Mouse (Mus musculus): ENCODE measurements around the gene Gbf1. TPM values are rescaled to one million over a fixed set of nuclear protein-coding genes. Genes with fewer than 3 reads are reported as not detected.
A peak's percentile ranks its signal among the peaks of the same experiment; 100 is the strongest.

The Gbf1 gene
- polyA plus RNA-seq, 1 experiment = 348 TPM

GRCm38 (mm10) chr19:46296938-46297337 is 144.6 kb downstream of the Gbf1 start:
- H3K27ac ChIP-seq (ENCODE audit: insufficient read depth, low read depth, low read length) = no peak overlapping the region
- TF ChIP-seq POLR2A (IDR thresholded peaks at IDR 0.05; ENCODE audit: insufficient read depth, low read depth, low read length) (no peak), CTCF (IDR thresholded peaks at IDR 0.05; ENCODE audit: insufficient read depth, low read depth, low read length) (no peak)
- H3K4me3 ChIP-seq (ENCODE audit: insufficient read depth, low read depth, low read length) = no peak overlapping the region
- 83% methylated on average over 4 of the region's 4 CpGs for WGBS
- H3K4me1 ChIP-seq (ENCODE audit: control insufficient read depth, insufficient read depth, low read length) = no peaks in the 10 kb centered on the region

- Histone ChIP-seq H3K4me3 (ENCODE audit: insufficient read depth, low read depth, low read length) (no peak overlapping the region), H3K4me1 (ENCODE audit: control insufficient read depth, insufficient read depth, low read length) (peaks cover 13% of the 10 kb centered on the region), H3K27ac (ENCODE audit: insufficient read depth, low read depth, low read length) (no peak overlapping the region)
- TF ChIP-seq CTCF (IDR thresholded peaks at IDR 0.05; ENCODE audit: insufficient read depth, low read depth, low read length) = no peak
- no peak for TF ChIP-seq POLR2A (IDR thresholded peaks at IDR 0.05; ENCODE audit: insufficient read depth, low read depth, low read length)
- 45% methylated on average over 8 of the region's 8 CpGs for WGBS
These were observed 148.2 kb downstream of the Gbf1 start for GRCm38 (mm10) chr19:46300294-46301045.

GRCm38 (mm10) chr19:46302551-46302950 is 150.2 kb downstream of the Gbf1 start:
- H3K4me1 ChIP-seq (ENCODE audit: control insufficient read depth, insufficient read depth, low read length) = peaks cover 18% of the 10 kb centered on the region
- no peak overlapping the region for H3K27ac ChIP-seq (ENCODE audit: insufficient read depth, low read depth, low read length)
- no peak for TF ChIP-seq POLR2A (IDR thresholded peaks at IDR 0.05; ENCODE audit: insufficient read depth, low read depth, low read length)
- no peak for TF ChIP-seq CTCF (IDR thresholded peaks at IDR 0.05; ENCODE audit: insufficient read depth, low read depth, low read length)
- whole genome bisulfite sequencing = 87% methylated on average over 4 of the region's 4 CpGs
- no peak overlapping the region for H3K4me3 ChIP-seq (ENCODE audit: insufficient read depth, low read depth, low read length)

DNA sequence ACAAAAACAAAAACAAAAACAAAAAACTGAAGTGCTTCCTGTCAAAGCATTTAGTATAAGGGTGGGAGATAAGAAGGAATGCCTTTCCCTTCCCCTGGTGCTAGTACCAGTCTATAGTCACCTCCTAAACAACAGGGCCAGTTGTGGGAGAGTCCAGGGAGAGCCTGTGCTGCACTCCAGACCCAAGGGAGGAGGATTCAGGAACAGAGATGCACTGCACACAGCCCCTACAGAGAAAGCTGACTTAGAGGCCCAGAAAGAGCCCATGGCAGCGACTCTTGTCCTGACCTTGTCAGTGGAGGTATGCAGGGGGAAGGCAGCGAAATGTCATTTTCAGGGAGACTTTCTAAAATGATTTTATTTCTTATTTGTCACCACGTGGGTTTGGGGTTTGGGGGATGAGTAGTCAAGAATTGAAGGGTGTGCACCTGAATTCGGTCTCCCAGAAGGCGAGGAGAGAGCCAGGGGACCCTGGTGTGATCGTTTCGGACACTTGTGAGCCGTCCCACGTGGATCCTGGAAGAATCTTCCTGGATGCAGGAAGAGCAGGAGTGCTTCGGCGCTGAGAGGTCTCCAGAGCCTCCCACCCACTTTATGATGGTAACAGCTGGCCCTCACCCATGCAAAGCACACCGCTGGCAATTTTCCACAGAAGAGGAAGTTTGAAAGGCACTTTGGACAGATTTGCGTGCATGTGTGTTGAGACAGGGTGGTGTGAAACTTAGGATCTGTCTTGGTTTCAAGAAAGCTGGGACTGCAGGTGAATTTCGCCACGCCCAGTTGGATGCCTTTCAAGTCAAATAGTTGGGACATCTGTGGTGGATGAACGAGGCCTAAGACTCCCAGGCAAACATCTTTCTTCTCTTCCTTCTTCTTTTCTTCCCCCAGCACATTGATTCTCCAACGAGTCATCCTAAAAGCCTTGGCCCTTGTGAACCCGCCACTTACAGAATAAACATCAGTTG is 151.2 kb downstream of the Gbf1 start:
- no peak overlapping the region for H3K4me3 ChIP-seq (ENCODE audit: insufficient read depth, low read depth, low read length)
- TF ChIP-seq CTCF (IDR thresholded peaks at IDR 0.05; ENCODE audit: insufficient read depth, low read depth, low read length) (no peak), POLR2A (IDR thresholded peaks at IDR 0.05; ENCODE audit: insufficient read depth, low read depth, low read length) (no peak)
- H3K4me1 ChIP-seq (ENCODE audit: control insufficient read depth, insufficient read depth, low read length) = peaks cover 19% of the 10 kb centered on the region
- WGBS = 60% methylated on average over 18 of the region's 18 CpGs
- H3K27ac ChIP-seq (ENCODE audit: insufficient read depth, low read depth, low read length) = no peak overlapping the region

- TF ChIP-seq CTCF (IDR thresholded peaks at IDR 0.05; ENCODE audit: insufficient read depth, low read depth, low read length) (peak; percentile 82), POLR2A (IDR thresholded peaks at IDR 0.05; ENCODE audit: insufficient read depth, low read depth, low read length) (0 out of 2 replicates have a peak, but pooled peaks have one; percentile 14)
- Histone ChIP-seq H3K4me3 (ENCODE audit: insufficient read depth, low read depth, low read length) (peak within 1 kb of the TSS; percentile 57), H3K27ac (ENCODE audit: insufficient read depth, low read depth, low read length) (no peak within 1 kb of the TSS), H3K4me1 (ENCODE audit: control insufficient read depth, insufficient read depth, low read length) (peaks cover 24% of the 10 kb centered on the region)
- under 1% methylated on average over 39 of the region's 39 CpGs for WGBS
These were observed 152.0 kb downstream of the Gbf1 start, which contains the start of gene Nfkb2 for GRCm38 (mm10) chr19:46304216-46304841. Gene Nfkb2, plus strand, starts transcription at chr19:46304320.

DNA sequence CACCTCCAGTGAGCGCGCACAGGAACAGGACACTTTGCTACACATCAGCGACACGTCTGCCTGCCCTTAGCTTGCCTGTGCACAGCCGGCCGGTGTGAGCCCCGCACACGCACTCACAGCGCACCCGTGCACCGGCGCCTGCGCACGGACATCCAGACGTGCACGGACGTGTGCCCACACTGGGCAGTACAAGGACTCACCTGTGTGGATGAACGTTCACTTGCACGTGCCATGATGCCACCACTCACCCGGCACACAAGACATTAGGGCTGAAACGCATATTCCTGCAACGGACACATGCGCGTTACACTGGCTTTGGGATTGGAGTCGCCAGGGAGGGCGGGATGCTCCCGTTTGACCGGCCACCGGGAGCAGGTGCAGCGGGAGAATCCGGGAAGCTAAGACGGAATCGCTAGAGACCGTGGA is 152.6 kb downstream of the Gbf1 start:
- WGBS = 2% methylated on average over 34 of the region's 34 CpGs

GRCm38 (mm10) chr19:46305432-46306267 is 153.3 kb downstream of the Gbf1 start:
- 8% methylated on average over 38 of the region's 43 CpGs for WGBS
- H3K4me3 ChIP-seq (ENCODE audit: insufficient read depth, low read depth, low read length) = peak overlapping the region; percentile 57
- peaks cover 28% of the 10 kb centered on the region for H3K4me1 ChIP-seq (ENCODE audit: control insufficient read depth, insufficient read depth, low read length)
- TF ChIP-seq CTCF (IDR thresholded peaks at IDR 0.05; ENCODE audit: insufficient read depth, low read depth, low read length) = no peak
- H3K27ac ChIP-seq (ENCODE audit: insufficient read depth, low read depth, low read length) = no peak overlapping the region

More for the DNA sequence above, 152.6 kb downstream of the Gbf1 start:
- Histone ChIP-seq H3K4me3 (ENCODE audit: insufficient read depth, low read depth, low read length) (peak overlapping the region; percentile 57), H3K27ac (ENCODE audit: insufficient read depth, low read depth, low read length) (no peak overlapping the region), H3K4me1 (ENCODE audit: control insufficient read depth, insufficient read depth, low read length) (peaks cover 28% of the 10 kb centered on the region)
- TF ChIP-seq CTCF (IDR thresholded peaks at IDR 0.05; ENCODE audit: insufficient read depth, low read depth, low read length) (no peak), POLR2A (IDR thresholded peaks at IDR 0.05; ENCODE audit: insufficient read depth, low read depth, low read length) (no peak)

DNA sequence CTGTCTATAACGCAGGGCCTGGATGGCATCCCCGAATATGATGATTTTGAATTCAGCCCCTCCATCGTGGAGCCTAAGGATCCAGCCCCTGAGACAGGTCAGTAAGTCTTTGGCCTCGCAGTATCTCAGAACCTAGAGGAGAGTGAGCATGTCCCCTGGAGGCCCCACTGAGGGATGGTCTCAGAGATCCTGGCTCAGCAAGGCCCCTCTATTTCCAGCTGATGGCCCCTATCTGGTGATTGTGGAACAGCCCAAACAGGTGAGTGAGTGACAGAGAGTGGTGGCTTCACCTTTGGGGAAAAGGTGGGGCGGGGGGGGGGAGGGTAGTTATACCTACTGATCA is 153.9 kb downstream of the Gbf1 start:
- no peak for TF ChIP-seq CTCF (IDR thresholded peaks at IDR 0.05; ENCODE audit: insufficient read depth, low read depth, low read length)
- no peak for TF ChIP-seq POLR2A (IDR thresholded peaks at IDR 0.05; ENCODE audit: insufficient read depth, low read depth, low read length)
- 75% methylated on average over 5 of the region's 5 CpGs for WGBS
- H3K4me3 ChIP-seq (ENCODE audit: insufficient read depth, low read depth, low read length) = no peak overlapping the region
- peaks cover 28% of the 10 kb centered on the region for H3K4me1 ChIP-seq (ENCODE audit: control insufficient read depth, insufficient read depth, low read length)
- no peak overlapping the region for H3K27ac ChIP-seq (ENCODE audit: insufficient read depth, low read depth, low read length)
